Mouse (Mus musculus) megakaryocyte, embryonic 14.5 days (primary cell): ENCODE measurements around the gene Gpr107.

Source experiments
- FLI1 ChIP-seq: IDR thresholded peaks from 2 replicates; pipeline ENCODE4 v1.6.1; 2012; ENCODE audit warnings: low read length, inconsistent platforms, mixed read lengths
- GATA1 ChIP-seq: IDR thresholded peaks from 3 replicates; pipeline ENCODE4 v1.6.1; 2012; ENCODE audit warnings: mixed read lengths, low read length, inconsistent platforms, borderline replicate concordance

DNA sequence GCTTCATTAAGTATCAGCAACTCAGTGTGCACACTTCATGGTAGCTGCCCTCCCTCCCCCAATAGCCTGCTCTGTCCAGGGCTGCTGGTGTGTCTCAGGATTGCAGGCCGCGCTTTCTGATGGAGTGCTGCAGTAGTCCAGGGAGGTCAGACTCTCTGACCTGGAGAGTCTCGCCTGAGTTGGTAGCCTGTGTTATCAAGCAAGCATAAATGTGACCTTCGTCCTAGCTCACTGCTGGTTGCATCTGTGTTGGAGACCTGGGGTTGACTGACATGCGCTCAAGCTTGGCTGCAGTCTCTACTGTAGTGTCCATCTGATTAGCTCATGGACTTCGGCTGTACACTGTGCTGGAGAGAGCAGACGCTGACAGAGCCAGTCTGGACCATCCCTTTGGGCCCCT is 49.7 kb downstream of the Gpr107 start:
- no peak for TF ChIP-seq GATA1
- TF ChIP-seq FLI1: no peak
